Mouse (Mus musculus) left cerebral cortex, adult 2 months (tissue): ENCODE measurements at regions not wholly inside any gene's neighbourhood (a gene's known extent, or its start where the extent isn't known, plus 50 kb on each side); places are given as distances from the start of the nearest gene placed in this dataset.

Source experiments
- DNase-seq, 2 experiments: peaks; one replicate each; pipeline ENCODE4 v3.0.0; 2021 to 2022; ENCODE audit warnings: low spot score in 2 of 2, mixed read lengths in 1 of 2; ENCODE audit errors: extremely low spot score in 1 of 2
- H3K27ac ChIP-seq: fragments of 200-600 bp; 2 replicates; pipeline ENCODE4 v1.8.1; 2022
- H3K4me3 ChIP-seq: fragments of 200-600 bp; 2 replicates; pipeline ENCODE4 v1.8.1; 2022
- CTCF ChIP-seq: fragments of 200-600 bp; IDR thresholded peaks from 2 replicates; pipeline ENCODE4 v1.8.1; 2022; ENCODE audit warnings: antibody characterized with exemption, mild to moderate bottlenecking, moderate library complexity
- intact Hi-C: fragments of 180-260 bp; cut with DNase I; formaldehyde crosslinking; loops from one replicate; pipeline ENCODE4 v1.15.1; 2025

- Histone ChIP-seq H3K4me3 (no peak overlapping the region), H3K27ac (no peak overlapping the region)
- intact Hi-C loops, result loop anchor here (10.0 kb wide), 2 partner anchors 614 to 1554 kb away; no protein-coding TSS in a partner anchor
- no peak for TF ChIP-seq CTCF
- no peak for DNase-seq
Measured at GRCm38 (mm10) chr6:103209202-103209601, 301.2 kb upstream of the Chl1 start.

GRCm38 (mm10) chr6:103213160-103213559 lies 297.2 kb upstream of the Chl1 start:
- no peak overlapping the region for H3K27ac ChIP-seq
- H3K4me3 ChIP-seq, result no peak overlapping the region
- TF ChIP-seq CTCF, result no peak
- DNase-seq, result no peak
- intact Hi-C loops, result no loop called here

- intact Hi-C loops, result no loop called here
- Histone ChIP-seq H3K4me3 (no peak overlapping the region), H3K27ac (no peak overlapping the region)
- no peak for TF ChIP-seq CTCF
- DNase-seq, result no peak
Measured at GRCm38 (mm10) chr6:103236896-103237295, 273.5 kb upstream of the Chl1 start.

GRCm38 (mm10) chr6:103268984-103269383 lies 241.4 kb upstream of the Chl1 start:
- no peak for TF ChIP-seq CTCF
- Histone ChIP-seq H3K4me3 (no peak overlapping the region), H3K27ac (no peak overlapping the region)
- no peak for DNase-seq
- intact Hi-C loops, result no loop called here

GRCm38 (mm10) chr6:103272216-103272615 lies 238.2 kb upstream of the Chl1 start:
- no peak overlapping the region for H3K27ac ChIP-seq
- intact Hi-C loops, result loop anchor here (10.0 kb wide), 1 partner anchor 1617 kb away; no protein-coding TSS in a partner anchor
- H3K4me3 ChIP-seq, result no peak overlapping the region
- no peak; the same call in 1 of the 2 replicates for TF ChIP-seq CTCF
- DNase-seq, result no peak

- Histone ChIP-seq H3K4me3 (no peak overlapping the region), H3K27ac (no peak overlapping the region)
- TF ChIP-seq CTCF, result no peak
- DNase-seq, result no peak
- intact Hi-C loops, result loop anchor here (10.0 kb wide), 1 partner anchor 1620 kb away; no protein-coding TSS in a partner anchor
Measured at GRCm38 (mm10) chr6:103275071-103275470, 235.3 kb upstream of the Chl1 start.

- H3K27ac ChIP-seq, result no peak overlapping the region
- TF ChIP-seq CTCF, result peak; percentile 64
- DNase-seq, result peak in 1 of 2 experiments; percentile 16
- intact Hi-C loops, result loop anchor here (10.0 kb wide), 1 partner anchor 1621 kb away; no protein-coding TSS in a partner anchor
- H3K4me3 ChIP-seq, result no peak overlapping the region
Measured at GRCm38 (mm10) chr6:103275476-103275875, 234.9 kb upstream of the Chl1 start.

- peak; percentile 39 for TF ChIP-seq CTCF
- intact Hi-C loops, result no loop called here
- Histone ChIP-seq H3K27ac (no peak overlapping the region), H3K4me3 (no peak overlapping the region)
- DNase-seq, result no peak
Measured at GRCm38 (mm10) chr6:103296015-103296414, 214.4 kb upstream of the Chl1 start.

- Histone ChIP-seq H3K4me3 (no peak overlapping the region), H3K27ac (no peak overlapping the region)
- intact Hi-C loops, result loop anchor here (1.0 to 2.0 kb wide), 3 partner anchors 206 to 391 kb away; no protein-coding TSS in a partner anchor
- no peak for DNase-seq
- peak; percentile 75 for TF ChIP-seq CTCF
Measured at GRCm38 (mm10) chr6:103306420-103307249, 203.8 kb upstream of the Chl1 start.

GRCm38 (mm10) chr6:103307250-103307580 lies 203.2 kb upstream of the Chl1 start:
- intact Hi-C loops, result loop anchor here (1.0 to 2.0 kb wide), 2 partner anchors 206 to 375 kb away; no protein-coding TSS in a partner anchor
- TF ChIP-seq CTCF, result no peak
- H3K4me3 ChIP-seq, result no peak overlapping the region
- H3K27ac ChIP-seq, result no peak overlapping the region
- DNase-seq, result no peak

GRCm38 (mm10) chr6:103312149-103312548 lies 198.2 kb upstream of the Chl1 start:
- Histone ChIP-seq H3K27ac (no peak overlapping the region), H3K4me3 (no peak overlapping the region)
- DNase-seq, result no peak
- TF ChIP-seq CTCF, result no peak
- intact Hi-C loops, result no loop called here

- no peak for DNase-seq
- no peak for TF ChIP-seq CTCF
- Histone ChIP-seq H3K4me3 (no peak overlapping the region), H3K27ac (no peak overlapping the region)
- intact Hi-C loops, result no loop called here
Measured at GRCm38 (mm10) chr6:103312935-103313334, 197.5 kb upstream of the Chl1 start.

- intact Hi-C loops, result no loop called here
- Histone ChIP-seq H3K27ac (no peak overlapping the region), H3K4me3 (no peak overlapping the region)
- TF ChIP-seq CTCF, result no peak
- no peak for DNase-seq
Measured at GRCm38 (mm10) chr6:103318081-103318480, 192.3 kb upstream of the Chl1 start.
